Mouse (Mus musculus) 3T3-L1 (cell line): Measurements from ENCODE around the gene Inpp4b.

Experiments used
- DNase-seq: peaks from one replicate; pipeline ENCODE4 v3.0.0-alpha.2; 2015; ENCODE audit warnings: low read depth, low spot score

Gene Inpp4b

GRCm38 (mm10) chr8:81707436-81707835, 365.1 kb downstream of the Inpp4b start:
- DNase-seq, result no peak

- no peak for DNase-seq
Observed at GRCm38 (mm10) chr8:81731332-81731731, 389.0 kb downstream of the Inpp4b start.

GRCm38 (mm10) chr8:81735655-81736054, 393.3 kb downstream of the Inpp4b start:
- no peak for DNase-seq

GRCm38 (mm10) chr8:81736103-81736502, 393.7 kb downstream of the Inpp4b start:
- DNase-seq, result no peak

GRCm38 (mm10) chr8:81742588-81742987, 400.2 kb downstream of the Inpp4b start:
- no peak for DNase-seq

GRCm38 (mm10) chr8:81743040-81743439, 400.7 kb downstream of the Inpp4b start:
- no peak for DNase-seq

- DNase-seq, result no peak
Observed at GRCm38 (mm10) chr8:81745439-81745838, 403.1 kb downstream of the Inpp4b start.

- DNase-seq, result peak; percentile 13
Observed at GRCm38 (mm10) chr8:81751159-81751558, 408.8 kb downstream of the Inpp4b start.

- peak; percentile 67 for DNase-seq
Observed at GRCm38 (mm10) chr8:81756663-81757062, 414.3 kb downstream of the Inpp4b start.

- DNase-seq, result no peak
Observed at GRCm38 (mm10) chr8:81757580-81758144, 415.3 kb downstream of the Inpp4b start.

GRCm38 (mm10) chr8:81761466-81761865, 419.1 kb downstream of the Inpp4b start:
- no peak for DNase-seq

- no peak for DNase-seq
Observed at GRCm38 (mm10) chr8:81766033-81766432, 423.7 kb downstream of the Inpp4b start.

GRCm38 (mm10) chr8:81767411-81768312, 425.3 kb downstream of the Inpp4b start:
- no peak for DNase-seq

- no peak for DNase-seq
Observed at GRCm38 (mm10) chr8:81768313-81768675, 425.9 kb downstream of the Inpp4b start.

GRCm38 (mm10) chr8:81768731-81769445, 426.5 kb downstream of the Inpp4b start:
- no peak for DNase-seq

- no peak for DNase-seq
Observed at GRCm38 (mm10) chr8:81770603-81771276, 428.4 kb downstream of the Inpp4b start.

- no peak for DNase-seq
Observed at GRCm38 (mm10) chr8:81772855-81773254, 430.5 kb downstream of the Inpp4b start.

- DNase-seq, result no peak
Observed at GRCm38 (mm10) chr8:81773305-81773965, 431.1 kb downstream of the Inpp4b start.

- DNase-seq, result no peak
Observed at GRCm38 (mm10) chr8:81774010-81774409, 431.7 kb downstream of the Inpp4b start.

GRCm38 (mm10) chr8:81774454-81774853, 432.1 kb downstream of the Inpp4b start:
- DNase-seq, result no peak

GRCm38 (mm10) chr8:81776516-81777237, 434.3 kb downstream of the Inpp4b start:
- peak; percentile 32 for DNase-seq
